Mouse (Mus musculus): ENCODE measurements around the gene Apobec4. TPM values are rescaled to one million over a fixed set of nuclear protein-coding genes. Genes with fewer than 3 reads are reported as not detected.

Gene Apobec4
- polyA plus RNA-seq, 1 experiment: not detected

DNA sequence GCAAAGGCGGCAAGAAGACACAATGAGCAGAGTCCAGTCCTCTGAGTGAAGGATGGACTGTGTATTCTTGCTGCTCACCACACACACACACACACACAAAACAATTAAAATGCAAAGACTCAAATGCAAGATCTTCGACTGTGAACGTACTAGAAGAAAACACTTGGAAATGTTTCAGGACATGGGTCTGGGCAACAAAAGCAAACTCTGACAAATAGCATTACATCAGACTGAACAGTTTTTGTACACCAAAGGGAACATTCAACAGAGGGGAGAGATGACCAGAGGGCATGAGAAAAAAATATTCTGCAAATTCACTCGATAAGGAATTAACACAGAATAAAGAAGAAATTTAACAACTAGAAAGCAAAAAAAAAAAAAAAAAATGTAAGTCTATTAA is 36.4 kb upstream of the Apobec4 start:
- H3K27ac ChIP-seq (ENCODE audit: insufficient read depth, low read length): no peak overlapping the region
- H3K36me3 ChIP-seq (ENCODE audit: control insufficient read depth, insufficient read depth, low read length, poor library complexity, severe bottlenecking): no peaks in the 10 kb centered on the region
- H3K4me3 ChIP-seq (ENCODE audit: low read depth, low read length): no peak overlapping the region
- no peaks in the 10 kb centered on the region for H3K4me1 ChIP-seq (ENCODE audit: control insufficient read depth, insufficient read depth, low read length)
- TF ChIP-seq EP300 (IDR thresholded peaks at IDR 0.05; ENCODE audit: insufficient read depth, low read depth, low read length): no peak
- no peak for TF ChIP-seq CTCF (IDR thresholded peaks at IDR 0.05; ENCODE audit: low read depth, low read length)
- TF ChIP-seq POLR2A (IDR thresholded peaks at IDR 0.05; ENCODE audit: insufficient read depth, low read length): no peak
- no peaks in the 10 kb centered on the region for H3K27me3 ChIP-seq (ENCODE audit: control insufficient read depth, insufficient read depth, low read length, poor library complexity, severe bottlenecking)
- H3K9ac ChIP-seq (ENCODE audit: low read depth, poor library complexity, severe bottlenecking): no peak overlapping the region
- no peaks in the 10 kb centered on the region for H3K9me3 ChIP-seq (replicated peaks; ENCODE audit: control insufficient read depth, insufficient read depth, low read length, poor library complexity, severe bottlenecking)

- TF ChIP-seq CTCF (IDR thresholded peaks at IDR 0.05; ENCODE audit: low read depth, low read length) (no peak), EP300 (IDR thresholded peaks at IDR 0.05; ENCODE audit: insufficient read depth, low read depth, low read length) (no peak), POLR2A (IDR thresholded peaks at IDR 0.05; ENCODE audit: insufficient read depth, low read length) (no peak)
- H3K4me1 ChIP-seq (ENCODE audit: control insufficient read depth, insufficient read depth, low read length): no peaks in the 10 kb centered on the region
- H3K27ac ChIP-seq (ENCODE audit: insufficient read depth, low read length): no peak overlapping the region
- no peak overlapping the region for H3K9ac ChIP-seq (ENCODE audit: low read depth, poor library complexity, severe bottlenecking)
- H3K9me3 ChIP-seq (replicated peaks; ENCODE audit: control insufficient read depth, insufficient read depth, low read length, poor library complexity, severe bottlenecking): no peaks in the 10 kb centered on the region
- H3K4me3 ChIP-seq (ENCODE audit: low read depth, low read length): no peak overlapping the region
- no peaks in the 10 kb centered on the region for H3K36me3 ChIP-seq (ENCODE audit: control insufficient read depth, insufficient read depth, low read length, poor library complexity, severe bottlenecking)
- H3K27me3 ChIP-seq (ENCODE audit: control insufficient read depth, insufficient read depth, low read length, poor library complexity, severe bottlenecking): no peaks in the 10 kb centered on the region
Observed at GRCm38 (mm10) chr1:152714405-152714804, 35.9 kb upstream of the Apobec4 start.

GRCm38 (mm10) chr1:152717329-152717728 is 33.0 kb upstream of the Apobec4 start:
- no peak overlapping the region for H3K27ac ChIP-seq (ENCODE audit: insufficient read depth, low read length)
- no peaks in the 10 kb centered on the region for H3K27me3 ChIP-seq (ENCODE audit: control insufficient read depth, insufficient read depth, low read length, poor library complexity, severe bottlenecking)
- no peak overlapping the region for H3K4me3 ChIP-seq (ENCODE audit: low read depth, low read length)
- no peak overlapping the region for H3K9ac ChIP-seq (ENCODE audit: low read depth, poor library complexity, severe bottlenecking)
- TF ChIP-seq POLR2A (IDR thresholded peaks at IDR 0.05; ENCODE audit: insufficient read depth, low read length) (no peak), CTCF (IDR thresholded peaks at IDR 0.05; ENCODE audit: low read depth, low read length) (no peak), EP300 (IDR thresholded peaks at IDR 0.05; ENCODE audit: insufficient read depth, low read depth, low read length) (no peak)
- no peaks in the 10 kb centered on the region for H3K4me1 ChIP-seq (ENCODE audit: control insufficient read depth, insufficient read depth, low read length)
- H3K36me3 ChIP-seq (ENCODE audit: control insufficient read depth, insufficient read depth, low read length, poor library complexity, severe bottlenecking): no peaks in the 10 kb centered on the region
- H3K9me3 ChIP-seq (replicated peaks; ENCODE audit: control insufficient read depth, insufficient read depth, low read length, poor library complexity, severe bottlenecking): no peaks in the 10 kb centered on the region

DNA sequence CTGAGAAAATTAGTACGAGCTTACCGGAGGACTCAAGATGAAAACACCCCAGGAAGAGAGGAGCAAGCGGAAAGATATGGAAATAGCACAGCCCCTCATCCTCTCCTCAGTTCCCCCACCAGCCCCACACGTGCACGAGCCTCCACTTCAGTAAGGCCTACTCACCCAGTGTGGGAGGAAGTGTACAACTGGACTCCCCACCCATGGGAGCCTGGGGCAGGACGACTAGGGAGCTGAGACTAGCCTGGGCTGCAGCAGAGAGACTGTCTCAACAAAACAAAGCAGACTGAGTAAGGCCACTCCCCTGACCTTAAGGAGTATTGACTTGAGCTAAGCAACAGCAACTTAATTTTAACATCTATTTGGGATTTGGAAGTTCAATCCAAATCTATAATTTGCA is 32.2 kb upstream of the Apobec4 start:
- H3K9ac ChIP-seq (ENCODE audit: low read depth, poor library complexity, severe bottlenecking): no peak overlapping the region
- no peaks in the 10 kb centered on the region for H3K4me1 ChIP-seq (ENCODE audit: control insufficient read depth, insufficient read depth, low read length)
- H3K27ac ChIP-seq (ENCODE audit: insufficient read depth, low read length): no peak overlapping the region
- no peak for TF ChIP-seq POLR2A (IDR thresholded peaks at IDR 0.05; ENCODE audit: insufficient read depth, low read length)
- no peak for TF ChIP-seq EP300 (IDR thresholded peaks at IDR 0.05; ENCODE audit: insufficient read depth, low read depth, low read length)
- TF ChIP-seq CTCF (IDR thresholded peaks at IDR 0.05; ENCODE audit: low read depth, low read length): no peak
- no peaks in the 10 kb centered on the region for H3K9me3 ChIP-seq (replicated peaks; ENCODE audit: control insufficient read depth, insufficient read depth, low read length, poor library complexity, severe bottlenecking)
- H3K4me3 ChIP-seq (ENCODE audit: low read depth, low read length): no peak overlapping the region
- H3K36me3 ChIP-seq (ENCODE audit: control insufficient read depth, insufficient read depth, low read length, poor library complexity, severe bottlenecking): no peaks in the 10 kb centered on the region
- no peaks in the 10 kb centered on the region for H3K27me3 ChIP-seq (ENCODE audit: control insufficient read depth, insufficient read depth, low read length, poor library complexity, severe bottlenecking)

- no peak overlapping the region for H3K27ac ChIP-seq (ENCODE audit: insufficient read depth, low read length)
- H3K27me3 ChIP-seq (ENCODE audit: control insufficient read depth, insufficient read depth, low read length, poor library complexity, severe bottlenecking): no peaks in the 10 kb centered on the region
- H3K36me3 ChIP-seq (ENCODE audit: control insufficient read depth, insufficient read depth, low read length, poor library complexity, severe bottlenecking): no peaks in the 10 kb centered on the region
- H3K9ac ChIP-seq (ENCODE audit: low read depth, poor library complexity, severe bottlenecking): no peak overlapping the region
- no peak overlapping the region for H3K4me3 ChIP-seq (ENCODE audit: low read depth, low read length)
- H3K9me3 ChIP-seq (replicated peaks; ENCODE audit: control insufficient read depth, insufficient read depth, low read length, poor library complexity, severe bottlenecking): no peaks in the 10 kb centered on the region
- no peaks in the 10 kb centered on the region for H3K4me1 ChIP-seq (ENCODE audit: control insufficient read depth, insufficient read depth, low read length)
- TF ChIP-seq CTCF (IDR thresholded peaks at IDR 0.05; ENCODE audit: low read depth, low read length) (no peak), POLR2A (IDR thresholded peaks at IDR 0.05; ENCODE audit: insufficient read depth, low read length) (no peak), EP300 (IDR thresholded peaks at IDR 0.05; ENCODE audit: insufficient read depth, low read depth, low read length) (no peak)
Observed at GRCm38 (mm10) chr1:152720969-152721368, 29.4 kb upstream of the Apobec4 start.

- no peaks in the 10 kb centered on the region for H3K9me3 ChIP-seq (replicated peaks; ENCODE audit: control insufficient read depth, insufficient read depth, low read length, poor library complexity, severe bottlenecking)
- H3K4me3 ChIP-seq (ENCODE audit: low read depth, low read length): no peak overlapping the region
- no peak overlapping the region for H3K9ac ChIP-seq (ENCODE audit: low read depth, poor library complexity, severe bottlenecking)
- H3K36me3 ChIP-seq (ENCODE audit: control insufficient read depth, insufficient read depth, low read length, poor library complexity, severe bottlenecking): no peaks in the 10 kb centered on the region
- TF ChIP-seq CTCF (IDR thresholded peaks at IDR 0.05; ENCODE audit: low read depth, low read length) (no peak), EP300 (IDR thresholded peaks at IDR 0.05; ENCODE audit: insufficient read depth, low read depth, low read length) (no peak)
- no peaks in the 10 kb centered on the region for H3K27me3 ChIP-seq (ENCODE audit: control insufficient read depth, insufficient read depth, low read length, poor library complexity, severe bottlenecking)
- H3K4me1 ChIP-seq (ENCODE audit: control insufficient read depth, insufficient read depth, low read length): no peaks in the 10 kb centered on the region
- H3K27ac ChIP-seq (ENCODE audit: insufficient read depth, low read length): no peak overlapping the region
Observed at GRCm38 (mm10) chr1:152721535-152722198, 28.7 kb upstream of the Apobec4 start.
